Mouse (Mus musculus) retina, postnatal 1 day (tissue): ENCODE results near the gene Hist1h2ah.

Experiments used
- DNase-seq: peaks from one replicate; pipeline ENCODE4 v3.0.0-alpha.2; 2012

Gene Hist1h2ah

GRCm38 (mm10) chr13:22008707-22009106 is 26.7 kb downstream of the Hist1h2ah start:
- DNase-seq = no peak

DNA sequence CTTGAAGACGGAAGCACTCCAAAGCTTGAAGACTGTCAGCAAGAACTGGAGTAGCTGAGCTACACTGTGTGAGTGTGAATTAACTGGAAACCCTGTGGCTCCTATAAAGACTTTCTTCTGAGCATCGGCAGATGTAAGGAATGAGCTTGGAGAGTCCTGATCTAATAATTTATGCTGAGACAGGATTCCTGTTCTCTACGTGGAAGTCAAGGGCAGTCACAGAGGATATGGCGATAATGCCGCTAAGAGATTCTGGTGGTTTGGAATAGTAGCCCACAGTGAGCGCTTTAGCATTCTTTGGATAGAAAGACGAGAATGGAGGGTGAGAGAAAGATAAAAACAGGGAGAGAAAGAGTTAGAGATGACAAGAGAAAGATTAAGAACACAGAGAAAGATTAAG is 27.5 kb downstream of the Hist1h2ah start:
- DNase-seq = no peak

DNA sequence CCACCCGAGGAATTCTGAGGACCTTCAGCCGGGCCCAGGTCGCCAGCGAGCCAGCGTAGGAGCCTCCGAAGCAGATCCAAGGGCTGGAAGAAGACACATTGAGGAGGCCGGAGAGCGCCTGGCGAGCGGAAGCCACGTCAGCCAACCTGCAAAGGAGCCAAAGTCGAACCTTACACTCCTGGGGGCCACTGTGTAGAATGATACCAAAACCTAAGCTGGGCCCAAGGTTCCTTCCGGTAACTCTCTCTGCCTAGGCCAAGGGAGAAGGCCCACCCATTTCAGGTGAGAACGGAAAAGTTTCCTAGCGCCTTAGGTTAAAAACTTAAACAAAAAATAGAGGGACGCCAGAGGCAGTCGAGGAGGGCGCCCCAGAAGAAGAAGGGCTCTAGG is 28.3 kb downstream of the Hist1h2ah start:
- no peak for DNase-seq

GRCm38 (mm10) chr13:22006334-22007120 is 28.8 kb downstream of the Hist1h2ah start:
- peak; percentile 69 for DNase-seq

GRCm38 (mm10) chr13:22005605-22006333 is 29.6 kb downstream of the Hist1h2ah start:
- peak; percentile 60 for DNase-seq

DNA sequence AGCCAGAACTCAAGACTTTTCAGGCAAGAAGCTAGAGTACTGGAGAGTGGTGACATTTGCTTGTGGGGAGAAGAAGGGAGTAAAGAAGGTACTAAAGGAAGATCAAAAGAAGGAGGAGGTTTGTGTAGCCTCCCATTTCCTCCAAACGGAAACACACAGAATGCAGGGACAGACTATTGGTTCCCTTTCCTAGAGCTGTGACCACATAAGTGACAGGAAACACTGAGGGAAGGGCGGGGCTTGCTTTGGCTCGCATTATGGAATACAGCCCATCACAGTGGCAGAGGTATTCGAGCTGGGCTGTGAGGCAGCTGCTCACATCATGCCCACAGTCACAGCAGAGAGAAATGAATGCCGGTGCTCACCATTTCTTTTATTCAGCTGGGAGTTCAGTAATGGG is 33.5 kb downstream of the Hist1h2ah start:
- no peak for DNase-seq

- DNase-seq = no peak
These were observed 34.0 kb downstream of the Hist1h2ah start for GRCm38 (mm10) chr13:22001346-22001745.

DNA sequence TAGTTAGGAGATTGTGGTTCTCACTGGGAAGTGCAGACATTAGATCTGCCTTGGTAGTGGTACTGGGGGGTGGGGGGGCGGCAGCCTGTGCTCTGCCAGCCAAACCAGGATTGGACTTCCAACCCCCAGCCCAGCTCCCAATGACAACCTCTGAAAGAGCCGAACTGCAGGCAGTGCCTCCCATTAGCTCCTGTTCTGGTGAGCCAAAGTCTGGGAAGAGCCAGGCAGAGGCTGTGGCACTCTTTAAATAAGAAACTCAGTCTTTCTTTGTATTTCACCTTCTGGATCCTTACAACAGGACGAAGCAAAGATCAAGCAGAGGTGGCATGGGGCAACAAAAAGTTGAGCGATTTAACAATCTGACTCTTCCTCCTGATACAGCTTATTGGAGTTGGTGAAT is 36.2 kb downstream of the Hist1h2ah start:
- DNase-seq = no peak

DNA sequence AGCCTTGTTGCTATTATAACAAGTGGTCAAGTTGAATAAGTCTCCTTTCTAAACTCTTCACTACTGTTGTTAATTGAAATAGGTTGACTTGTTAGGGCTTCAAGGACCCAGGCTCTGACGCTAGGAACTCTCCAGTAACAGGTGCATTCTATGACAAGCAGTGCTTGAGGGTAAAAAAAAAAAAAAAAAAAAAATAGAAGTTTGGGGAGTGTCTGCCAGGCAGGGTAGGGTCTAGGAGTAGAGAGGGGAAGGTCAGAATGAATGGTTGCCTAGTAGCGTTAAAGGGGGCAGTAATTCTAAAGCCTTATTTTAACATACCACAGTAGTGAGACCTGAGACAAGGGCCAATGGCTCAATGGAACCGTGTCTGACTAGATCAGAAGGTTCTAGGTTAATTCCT is 37.0 kb downstream of the Hist1h2ah start:
- no peak for DNase-seq

DNA sequence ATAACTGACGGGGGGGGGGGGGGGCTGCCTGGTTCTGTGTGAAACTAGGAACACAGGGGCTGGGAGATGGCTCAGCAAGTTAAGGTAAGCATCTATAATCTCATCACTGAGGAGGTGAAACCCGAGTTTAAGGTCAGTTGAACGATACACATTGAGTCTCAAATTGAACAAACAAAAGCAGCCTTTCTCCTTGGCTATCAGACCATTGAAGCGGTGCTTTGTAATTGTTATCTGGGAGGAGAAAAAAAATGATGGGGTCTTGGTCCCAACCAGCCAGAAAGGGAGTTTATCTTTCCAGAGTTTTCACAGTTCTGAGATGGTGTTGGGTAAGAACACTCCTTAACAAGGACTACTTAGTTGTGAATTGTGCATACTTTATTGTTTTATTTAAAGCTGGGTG is 37.5 kb downstream of the Hist1h2ah start:
- no peak for DNase-seq

- DNase-seq = no peak
These were observed 38.1 kb downstream of the Hist1h2ah start for GRCm38 (mm10) chr13:21997201-21997820.

- DNase-seq = no peak
These were observed 38.6 kb downstream of the Hist1h2ah start for GRCm38 (mm10) chr13:21996840-21997185.

DNA sequence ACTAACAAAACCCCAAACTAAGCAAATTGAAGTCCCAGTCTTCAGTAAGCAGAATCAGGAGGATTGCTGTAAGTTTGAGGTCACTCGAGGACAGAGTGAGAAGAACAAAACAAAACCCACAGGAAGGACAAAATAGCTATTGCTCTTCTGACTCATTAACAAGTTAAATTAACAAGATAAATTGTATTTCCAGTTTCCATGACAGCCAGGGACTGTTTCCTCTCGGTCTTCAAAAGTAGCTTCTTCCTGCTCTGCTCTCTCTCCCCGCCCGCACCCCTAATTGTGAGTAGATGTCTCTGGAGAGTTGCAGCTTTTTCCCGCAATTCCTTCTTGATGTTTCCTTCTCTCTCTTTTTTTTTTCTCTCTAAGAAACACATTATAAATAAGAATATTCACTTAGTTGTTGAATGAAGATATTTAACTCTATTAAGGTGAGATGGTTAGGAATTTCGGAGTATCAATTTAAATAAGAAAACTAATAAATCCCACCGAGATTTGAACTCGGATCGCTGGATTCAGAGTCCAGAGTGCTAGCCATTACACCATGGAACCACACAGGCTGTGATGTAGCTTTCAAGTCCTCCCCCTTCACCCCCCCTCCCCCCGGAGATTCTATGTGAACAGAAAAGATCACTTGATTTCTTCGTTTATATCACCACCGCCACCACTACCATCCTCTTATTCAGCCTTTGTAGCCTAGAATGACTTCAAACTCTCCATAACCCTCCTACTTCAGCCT is 39.1 kb downstream of the Hist1h2ah start:
- peak; percentile 78 for DNase-seq

GRCm38 (mm10) chr13:21995331-21995914 is 39.9 kb downstream of the Hist1h2ah start:
- DNase-seq = peak; percentile 68

DNA sequence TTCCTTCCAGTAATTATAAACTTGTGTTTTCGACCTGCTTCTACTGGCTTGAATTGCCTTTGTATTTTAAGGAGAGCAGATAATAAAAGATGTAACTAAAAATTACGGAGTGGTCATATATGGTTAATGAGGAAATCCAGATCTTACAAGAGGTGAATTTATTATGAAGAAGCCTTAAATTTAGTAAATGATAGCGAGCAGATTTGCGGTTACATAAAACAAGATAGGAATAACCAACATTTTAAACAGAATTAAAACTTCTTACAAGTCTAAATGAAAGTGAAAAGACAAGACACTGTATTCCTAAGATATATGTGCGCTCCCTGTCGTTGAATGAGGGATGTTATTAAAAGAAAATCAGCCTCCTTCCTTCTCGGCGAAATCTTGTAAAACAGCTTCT is 40.5 kb downstream of the Hist1h2ah start:
- DNase-seq = no peak

GRCm38 (mm10) chr13:21993957-21994738 is 41.2 kb downstream of the Hist1h2ah start:
- DNase-seq = peak; percentile 60

GRCm38 (mm10) chr13:21992550-21992949 is 42.8 kb downstream of the Hist1h2ah start:
- no peak for DNase-seq
